Mouse (Mus musculus) heart, embryonic 12.5 days (tissue): ENCODE measurements at regions not wholly inside any gene's neighbourhood (a gene's known extent, or its start where the extent isn't known, plus 50 kb on each side); places are given as distances from the start of the nearest gene placed in this dataset.

ENCODE experiments used
- ATAC-seq: fragments of 200-750 bp; cut with Nextera tagmentation; 2 replicates; pipeline ENCODE4 v1.8.0; 2017; ENCODE audit warnings: moderate TSS enrichment, moderate library complexity; ENCODE audit not compliant: insufficient number of reproducible peaks, low FRiP score
- H3K27ac ChIP-seq: fragments of 300-500 bp; sonication (generic); 2 replicates; pipeline ENCODE4 v1.5.1; 2016; ENCODE audit warnings: mild to moderate bottlenecking, moderate library complexity; ENCODE audit not compliant: poor library complexity, severe bottlenecking
- H3K27me3 ChIP-seq: fragments of 300-500 bp; sonication (generic); replicated peaks from 2 replicates; pipeline ENCODE4 v1.6.1; 2016; ENCODE audit warnings: mild to moderate bottlenecking, moderate library complexity
- H3K36me3 ChIP-seq: fragments of 300-500 bp; sonication (generic); 2 replicates; pipeline ENCODE4 v1.6.1; 2016; ENCODE audit warnings: mild to moderate bottlenecking, moderate library complexity
- H3K4me1 ChIP-seq: fragments of 300-500 bp; sonication (generic); replicated peaks from 2 replicates; pipeline ENCODE4 v1.6.1; 2016; ENCODE audit warnings: mild to moderate bottlenecking
- H3K4me2 ChIP-seq: fragments of 300-500 bp; sonication (generic); 2 replicates; pipeline ENCODE4 v1.6.1; 2016; ENCODE audit warnings: mild to moderate bottlenecking, moderate library complexity
- H3K4me3 ChIP-seq: fragments of 300-500 bp; sonication (generic); 2 replicates; pipeline ENCODE4 v1.5.1; 2016; ENCODE audit warnings: mild to moderate bottlenecking
- H3K9ac ChIP-seq: fragments of 300-500 bp; sonication (generic); 2 replicates; pipeline ENCODE4 v1.6.1; 2016; ENCODE audit warnings: mild to moderate bottlenecking, moderate library complexity
- H3K9me3 ChIP-seq: fragments of 300-500 bp; sonication (generic); replicated peaks from 2 replicates; pipeline ENCODE4 v1.6.1; 2016; ENCODE audit warnings: mild to moderate bottlenecking, moderate library complexity
- WGBS: fragments of 180-500 bp; shearing (Covaris S2); methylation state at CpG from one replicate; pipeline ENCODE4 v1.1.7; 2016; 5-methylcytosine and 5-hydroxymethylcytosine counted together

GRCm38 (mm10) chr1:138011581-138011980, 163.9 kb downstream of the Ptprc start:
- 53% methylated on average over 1 of the region's 1 CpGs for WGBS
- Histone ChIP-seq H3K27me3 (no peaks in the 10 kb centered on the region), H3K4me2 (no peak overlapping the region), H3K36me3 (no peaks in the 10 kb centered on the region), H3K9ac (no peak overlapping the region), H3K27ac (no peak overlapping the region), H3K9me3 (no peaks in the 10 kb centered on the region), H3K4me3 (no peak overlapping the region), H3K4me1 (no peaks in the 10 kb centered on the region; the same call in 1 of the 2 replicates)
- no peak for ATAC-seq

- no peaks in the 10 kb centered on the region for H3K9me3 ChIP-seq
- 46% methylated on average over 7 of the region's 7 CpGs for WGBS
- H3K9ac ChIP-seq, result no peak overlapping the region
- no peak overlapping the region for H3K4me3 ChIP-seq
- no peak for ATAC-seq
- H3K4me1 ChIP-seq, result no peaks in the 10 kb centered on the region; the same call in 1 of the 2 replicates
- no peak overlapping the region for H3K27ac ChIP-seq
- H3K27me3 ChIP-seq, result no peaks in the 10 kb centered on the region
- no peak overlapping the region for H3K4me2 ChIP-seq
- H3K36me3 ChIP-seq, result no peaks in the 10 kb centered on the region
Measured at GRCm38 (mm10) chr1:138010910-138011477, 164.5 kb downstream of the Ptprc start.

DNA sequence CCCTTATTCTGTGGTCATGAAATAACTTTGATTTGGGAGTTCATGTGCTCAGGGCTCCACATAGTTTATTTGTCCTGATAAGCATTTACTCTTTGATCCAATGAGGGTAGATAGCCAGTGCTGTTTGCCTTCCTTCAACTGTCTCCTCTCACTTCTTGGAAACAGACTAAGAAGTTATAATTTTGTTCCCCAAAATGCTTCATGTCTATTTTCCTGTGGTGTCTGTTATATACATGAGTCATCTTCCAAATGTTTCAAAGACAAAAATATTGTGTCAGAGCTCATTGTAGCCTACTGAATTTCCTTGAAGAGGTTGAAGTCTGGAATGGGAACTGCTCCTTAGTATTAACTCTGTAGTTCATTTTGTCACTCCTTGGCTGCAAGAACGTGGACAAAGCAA, 168.7 kb downstream of the Ptprc start:
- H3K9me3 ChIP-seq, result no peaks in the 10 kb centered on the region
- H3K9ac ChIP-seq, result no peak overlapping the region
- H3K4me3 ChIP-seq, result no peak overlapping the region
- H3K27ac ChIP-seq, result no peak overlapping the region
- no peak overlapping the region for H3K4me2 ChIP-seq
- no peaks in the 10 kb centered on the region; the same call in 1 of the 2 replicates for H3K4me1 ChIP-seq
- ATAC-seq, result no peak
- H3K36me3 ChIP-seq, result no peaks in the 10 kb centered on the region
- no peaks in the 10 kb centered on the region for H3K27me3 ChIP-seq
- WGBS, result 42% methylated on average over 1 of the region's 1 CpGs

DNA sequence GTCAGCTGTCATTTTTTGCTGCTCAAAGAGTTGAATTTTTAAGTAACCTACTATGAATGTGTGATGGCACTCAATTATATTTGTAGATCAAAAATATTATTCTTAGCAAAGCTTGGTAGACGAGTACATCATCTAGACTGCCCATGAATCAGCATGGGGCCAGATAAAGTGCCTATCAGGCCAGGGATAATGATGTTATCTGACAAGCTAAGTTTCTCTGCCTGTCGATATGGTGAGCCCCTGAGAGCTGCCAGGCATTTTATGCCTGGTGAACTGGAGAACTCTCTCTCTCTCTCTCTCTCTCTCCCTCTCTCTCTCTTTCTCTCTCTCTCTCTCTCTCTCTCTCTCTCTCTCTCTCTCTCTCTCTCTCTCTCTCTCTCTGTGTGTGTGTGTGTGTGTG, 171.2 kb downstream of the Ptprc start:
- H3K9me3 ChIP-seq, result no peaks in the 10 kb centered on the region
- no peak for ATAC-seq
- H3K4me1 ChIP-seq, result no peaks in the 10 kb centered on the region
- H3K27ac ChIP-seq, result no peak overlapping the region
- H3K4me2 ChIP-seq, result no peak overlapping the region
- no peak overlapping the region for H3K4me3 ChIP-seq
- no peak overlapping the region for H3K9ac ChIP-seq
- no peaks in the 10 kb centered on the region for H3K36me3 ChIP-seq
- no peaks in the 10 kb centered on the region for H3K27me3 ChIP-seq
- 27% methylated on average over 2 of the region's 2 CpGs for WGBS

DNA sequence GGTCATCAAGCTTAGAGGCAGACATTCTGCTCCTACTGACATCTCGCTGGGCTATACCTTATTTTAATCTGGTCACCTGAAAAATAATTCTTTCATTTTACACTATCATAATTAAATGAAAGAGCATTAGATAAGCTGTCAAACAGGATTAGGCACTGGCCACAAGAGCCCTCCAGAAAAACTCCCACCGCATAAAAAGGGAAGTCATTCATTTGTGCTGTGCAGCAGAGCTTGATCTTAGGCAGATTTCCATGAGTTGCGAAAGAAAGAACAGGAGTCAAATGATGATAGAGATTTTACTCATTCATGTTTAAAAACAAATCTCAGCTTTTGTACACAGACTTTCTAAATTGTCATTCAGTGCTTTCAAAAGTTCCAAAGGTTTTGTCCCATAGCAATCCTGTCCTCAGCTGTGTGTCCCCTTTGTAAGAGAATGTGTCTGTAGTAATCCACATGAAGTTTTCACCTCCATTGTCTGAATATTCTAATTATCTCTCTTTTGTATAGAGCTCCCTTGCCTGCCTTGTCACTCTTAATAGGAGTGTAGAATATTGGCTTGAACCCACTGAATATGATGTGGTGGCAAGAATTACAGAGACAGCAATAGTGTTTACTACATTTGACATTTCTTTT, 176.1 kb downstream of the Ptprc start:
- no peaks in the 10 kb centered on the region for H3K27me3 ChIP-seq
- 82% methylated on average over 3 of the region's 3 CpGs for whole genome bisulfite sequencing
- H3K27ac ChIP-seq, result no peak overlapping the region
- H3K36me3 ChIP-seq, result no peaks in the 10 kb centered on the region
- ATAC-seq, result no peak
- H3K9ac ChIP-seq, result no peak overlapping the region
- H3K4me1 ChIP-seq, result peaks cover 2% of the 10 kb centered on the region; the same call in 1 of the 2 replicates
- H3K4me2 ChIP-seq, result no peak overlapping the region
- H3K4me3 ChIP-seq, result no peak overlapping the region
- H3K9me3 ChIP-seq, result no peaks in the 10 kb centered on the region

DNA sequence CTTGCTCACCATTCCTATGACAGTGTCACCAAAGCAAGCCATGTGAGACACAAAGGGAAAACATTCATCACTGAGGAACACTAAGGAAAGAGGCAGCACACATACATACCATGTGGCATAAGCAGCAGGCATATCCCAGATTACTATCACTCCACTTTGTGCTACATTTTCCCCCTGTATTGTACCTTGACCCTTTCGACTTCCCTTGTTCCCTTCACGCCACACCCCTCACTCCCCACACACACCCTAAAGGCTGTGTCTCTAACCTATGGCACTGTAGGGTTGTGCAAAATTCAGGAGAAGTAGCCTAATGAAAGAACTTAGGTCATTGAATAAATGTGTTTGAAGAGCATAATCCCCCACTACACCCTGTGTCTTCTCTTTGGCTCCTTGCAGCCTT, 179.5 kb downstream of the Ptprc start:
- H3K4me1 ChIP-seq, result peaks cover 2% of the 10 kb centered on the region; the same call in 1 of the 2 replicates
- no peak overlapping the region for H3K4me2 ChIP-seq
- H3K27me3 ChIP-seq, result no peaks in the 10 kb centered on the region
- H3K9ac ChIP-seq, result no peak overlapping the region
- 84% methylated on average over 2 of the region's 2 CpGs for WGBS
- no peak for ATAC-seq
- no peak overlapping the region for H3K27ac ChIP-seq
- H3K4me3 ChIP-seq, result no peak overlapping the region
- H3K36me3 ChIP-seq, result no peaks in the 10 kb centered on the region
- no peaks in the 10 kb centered on the region for H3K9me3 ChIP-seq

GRCm38 (mm10) chr1:137991936-137992335, 183.6 kb downstream of the Ptprc start:
- H3K4me3 ChIP-seq, result no peak overlapping the region
- H3K9ac ChIP-seq, result no peak overlapping the region
- H3K9me3 ChIP-seq, result no peaks in the 10 kb centered on the region
- no peaks in the 10 kb centered on the region for H3K36me3 ChIP-seq
- H3K27ac ChIP-seq, result no peak overlapping the region
- 79% methylated on average over 1 of the region's 1 CpGs for WGBS
- no peak overlapping the region for H3K4me2 ChIP-seq
- H3K4me1 ChIP-seq, result peaks cover 2% of the 10 kb centered on the region; the same call in 1 of the 2 replicates
- no peak for ATAC-seq
- H3K27me3 ChIP-seq, result no peaks in the 10 kb centered on the region

DNA sequence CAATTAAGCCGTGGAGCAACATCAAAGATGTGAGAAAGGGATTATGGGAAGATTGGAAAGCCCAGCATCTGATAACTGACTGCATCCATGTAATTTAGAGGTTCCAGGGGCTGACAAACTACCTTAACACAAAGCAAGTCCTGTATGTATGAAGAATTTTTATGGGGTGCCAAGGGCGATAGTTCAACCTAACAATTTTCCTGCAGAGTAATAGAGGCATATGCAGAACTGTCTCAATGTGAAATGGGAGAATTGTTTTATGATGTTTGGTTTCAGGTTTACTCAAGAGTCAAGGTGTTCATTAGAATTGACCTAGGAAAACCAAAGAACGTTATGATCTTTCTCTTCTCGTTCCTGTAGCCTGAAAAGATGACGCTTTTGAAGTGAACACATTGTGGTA, 184.1 kb downstream of the Ptprc start:
- 90% methylated on average over 5 of the region's 5 CpGs for WGBS
- H3K27ac ChIP-seq, result no peak overlapping the region
- no peaks in the 10 kb centered on the region for H3K9me3 ChIP-seq
- no peaks in the 10 kb centered on the region for H3K27me3 ChIP-seq
- H3K4me2 ChIP-seq, result no peak overlapping the region
- H3K9ac ChIP-seq, result no peak overlapping the region
- ATAC-seq, result no peak
- no peaks in the 10 kb centered on the region for H3K36me3 ChIP-seq
- no peak overlapping the region for H3K4me3 ChIP-seq
- no peaks in the 10 kb centered on the region for H3K4me1 ChIP-seq

DNA sequence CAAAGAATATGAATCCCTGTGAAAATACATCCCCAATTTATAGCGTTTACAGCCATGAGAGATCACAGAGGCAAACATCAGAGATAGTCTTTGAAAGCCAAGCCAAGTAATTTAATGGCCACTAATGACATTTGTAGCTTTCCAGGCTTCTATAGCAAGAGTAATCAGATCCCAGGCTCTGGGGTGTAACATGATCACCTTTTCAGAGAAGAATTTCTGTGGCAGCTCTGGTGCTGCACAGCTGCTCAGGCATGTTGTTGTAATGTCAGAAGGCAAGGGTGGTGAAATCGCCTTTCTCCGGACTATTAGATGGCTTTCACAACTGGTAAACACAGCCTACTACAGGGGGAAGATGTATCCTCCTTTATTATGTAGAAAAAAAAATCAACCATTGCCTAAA, 202.1 kb downstream of the Ptprc start:
- WGBS, result 59% methylated on average over 3 of the region's 3 CpGs
- Histone ChIP-seq H3K9me3 (0 out of 2 replicates have a peak, but pooled peaks cover 2% of the 10 kb centered on the region), H3K27me3 (no peaks in the 10 kb centered on the region), H3K4me1 (peaks cover 7% of the 10 kb centered on the region; the same call in 1 of the 2 replicates), H3K4me2 (no peak overlapping the region), H3K4me3 (no peak overlapping the region), H3K27ac (no peak overlapping the region), H3K9ac (no peak overlapping the region), H3K36me3 (peaks cover 3% of the 10 kb centered on the region; the same call in 1 of the 2 replicates)
- no peak for ATAC-seq

GRCm38 (mm10) chr1:137972620-137973350, 202.7 kb downstream of the Ptprc start:
- Histone ChIP-seq H3K27ac (no peak overlapping the region), H3K4me3 (no peak overlapping the region), H3K9ac (no peak overlapping the region), H3K4me2 (no peak overlapping the region), H3K36me3 (peaks cover 3% of the 10 kb centered on the region; the same call in 1 of the 2 replicates), H3K27me3 (no peaks in the 10 kb centered on the region), H3K9me3 (0 out of 2 replicates have a peak, but pooled peaks cover 2% of the 10 kb centered on the region), H3K4me1 (peaks cover 7% of the 10 kb centered on the region; the same call in 1 of the 2 replicates)
- 65% methylated on average over 6 of the region's 6 CpGs for WGBS
- ATAC-seq, result no peak

DNA sequence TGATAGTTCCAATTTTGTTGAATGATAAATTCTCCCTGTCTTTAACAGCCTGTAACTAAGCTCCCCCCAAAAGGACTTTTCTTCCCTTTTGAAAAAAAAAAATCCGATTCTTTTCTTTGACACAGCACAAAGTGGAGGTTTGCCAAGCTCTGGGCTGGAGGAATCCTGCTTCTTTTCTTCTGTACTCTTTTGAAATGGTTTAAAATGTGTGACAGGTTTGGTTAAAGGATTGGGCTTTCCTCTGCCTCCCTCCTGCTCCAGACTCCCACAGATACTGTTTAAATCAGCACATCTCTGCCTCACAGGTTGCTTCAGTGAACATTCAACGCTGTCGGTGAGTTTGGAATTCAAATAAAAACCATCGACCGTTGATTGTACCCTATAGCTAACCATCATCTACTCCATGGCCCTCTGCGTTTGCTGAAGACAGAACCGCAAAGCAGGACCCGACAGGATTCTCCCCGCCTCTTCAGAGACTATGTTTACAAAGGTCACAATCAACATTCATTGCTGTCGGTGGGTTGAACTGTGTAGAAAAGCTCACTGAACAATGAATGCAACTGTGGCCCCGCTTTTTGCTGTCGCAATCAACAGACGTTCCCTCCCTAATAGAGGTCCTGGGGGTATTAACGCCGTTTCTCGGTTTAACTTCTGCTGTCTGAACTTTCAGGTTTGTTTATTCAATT, 209.2 kb downstream of the Ptprc start:
- no peak overlapping the region for H3K9ac ChIP-seq
- no peaks in the 10 kb centered on the region for H3K27me3 ChIP-seq
- H3K36me3 ChIP-seq, result peaks cover 34% of the 10 kb centered on the region
- H3K27ac ChIP-seq, result no peak overlapping the region
- 0 out of 2 replicates have a peak, but pooled peaks cover 2% of the 10 kb centered on the region for H3K9me3 ChIP-seq
- no peak overlapping the region for H3K4me2 ChIP-seq
- H3K4me3 ChIP-seq, result no peak overlapping the region
- no peak for ATAC-seq
- H3K4me1 ChIP-seq, result no peaks in the 10 kb centered on the region
- WGBS, result 81% methylated on average over 16 of the region's 16 CpGs
